Mouse (Mus musculus) large intestine, adult 2 months (tissue): Measurements from ENCODE around the gene Tbx2. TPM values are rescaled to one million over a fixed set of nuclear protein-coding genes. Genes with fewer than 3 reads are reported as not detected.

Experiments used
- DNase-seq: peaks from one replicate; pipeline ENCODE4 v3.0.0-alpha.2; 2012; ENCODE audit warnings: low read depth, low spot score
- WGBS: fragments of 180-500 bp; shearing (Covaris S2); methylation state at CpG from one replicate; pipeline ENCODE4 v1.1.7; 2018; 5-methylcytosine and 5-hydroxymethylcytosine counted together
- polyA plus RNA-seq: library from polyadenylated mRNA; depleted of rRNA; stranded (reverse); fragments of >200 nt; gene quantifications from 2 replicates; pipeline ENCODE4 v1.2.3, GENCODE M21; 2012

Gene Tbx2
- polyA plus RNA-seq, 1 experiment = 6.5 TPM

DNA sequence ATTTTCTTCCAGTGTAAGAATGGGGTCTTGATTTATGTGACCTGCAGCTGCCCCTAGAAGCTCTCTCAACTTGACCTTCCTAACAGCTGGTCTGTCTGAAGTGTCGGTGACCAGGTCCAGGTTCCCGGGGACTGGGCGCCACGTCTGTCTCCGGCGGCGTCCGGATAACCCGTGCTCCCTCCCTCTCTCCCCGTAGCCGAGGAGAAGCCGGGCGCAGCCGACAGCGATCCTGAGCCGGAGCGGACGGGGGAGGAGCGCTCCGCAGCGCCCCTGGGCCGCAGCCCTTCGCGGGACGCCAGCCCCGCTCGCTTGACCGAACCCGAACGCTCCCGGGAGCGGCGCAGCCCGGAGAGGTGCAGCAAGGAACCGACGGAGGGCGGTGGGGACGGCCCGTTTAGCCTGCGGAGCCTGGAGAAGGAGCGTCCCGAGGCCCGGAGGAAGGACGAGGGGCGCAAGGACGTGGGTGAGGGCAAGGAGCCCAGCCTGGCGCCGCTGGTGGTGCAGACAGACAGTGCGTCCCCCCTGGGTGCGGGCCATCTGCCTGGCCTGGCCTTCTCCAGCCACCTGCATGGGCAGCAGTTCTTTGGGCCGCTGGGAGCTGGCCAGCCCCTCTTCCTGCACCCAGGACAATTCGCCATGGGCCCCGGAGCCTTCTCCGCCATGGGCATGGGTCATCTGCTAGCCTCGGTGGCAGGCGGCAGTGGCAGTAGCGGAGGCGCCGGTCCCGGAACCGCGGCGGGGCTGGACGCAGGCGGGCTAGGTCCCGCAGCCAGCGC, 5.5 kb downstream of the Tbx2 start:
- DNase-seq = no peak
- 4% methylated on average over 67 of the region's 67 CpGs for WGBS

DNA sequence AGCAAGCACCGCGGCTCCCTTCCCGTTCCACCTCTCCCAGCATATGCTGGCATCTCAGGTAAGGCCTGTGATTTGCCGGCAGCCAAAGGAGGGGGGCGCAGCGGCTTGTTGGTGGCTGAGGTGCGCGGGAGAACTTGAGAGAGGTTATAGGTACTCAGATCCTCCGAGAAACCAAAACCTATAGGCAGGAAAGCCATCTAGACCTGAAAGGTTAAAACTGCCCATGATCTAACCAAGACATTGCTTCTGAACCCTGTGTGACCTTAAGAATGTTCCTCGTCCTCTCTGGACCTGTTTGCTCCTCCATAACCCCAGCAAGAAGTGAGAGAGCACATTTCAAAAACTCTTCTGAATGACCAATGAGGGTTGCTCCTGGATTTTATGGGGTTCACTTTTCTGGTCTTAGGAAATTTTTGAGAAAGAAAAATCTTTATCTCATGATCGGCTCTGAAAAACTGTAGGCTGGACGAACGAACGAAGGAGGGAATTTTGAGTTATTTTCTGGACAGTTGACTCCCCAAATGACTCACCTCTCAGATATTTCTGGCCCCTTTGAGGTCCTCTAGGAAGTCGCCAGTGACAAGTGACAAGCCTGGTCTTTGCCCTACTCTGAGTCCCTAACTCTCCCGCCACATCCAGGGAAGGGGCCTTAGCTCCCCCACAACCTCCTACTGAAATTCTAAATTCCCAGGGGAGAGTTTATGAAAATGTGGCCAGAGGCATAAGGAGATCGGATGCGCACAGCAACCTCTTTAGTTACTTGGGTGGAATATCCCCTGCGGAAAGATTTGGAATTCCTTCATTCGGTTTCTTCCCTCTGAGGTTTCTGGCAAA, 6.3 kb downstream of the Tbx2 start:
- no peak for DNase-seq
- WGBS = 24% methylated on average over 20 of the region's 20 CpGs

DNA sequence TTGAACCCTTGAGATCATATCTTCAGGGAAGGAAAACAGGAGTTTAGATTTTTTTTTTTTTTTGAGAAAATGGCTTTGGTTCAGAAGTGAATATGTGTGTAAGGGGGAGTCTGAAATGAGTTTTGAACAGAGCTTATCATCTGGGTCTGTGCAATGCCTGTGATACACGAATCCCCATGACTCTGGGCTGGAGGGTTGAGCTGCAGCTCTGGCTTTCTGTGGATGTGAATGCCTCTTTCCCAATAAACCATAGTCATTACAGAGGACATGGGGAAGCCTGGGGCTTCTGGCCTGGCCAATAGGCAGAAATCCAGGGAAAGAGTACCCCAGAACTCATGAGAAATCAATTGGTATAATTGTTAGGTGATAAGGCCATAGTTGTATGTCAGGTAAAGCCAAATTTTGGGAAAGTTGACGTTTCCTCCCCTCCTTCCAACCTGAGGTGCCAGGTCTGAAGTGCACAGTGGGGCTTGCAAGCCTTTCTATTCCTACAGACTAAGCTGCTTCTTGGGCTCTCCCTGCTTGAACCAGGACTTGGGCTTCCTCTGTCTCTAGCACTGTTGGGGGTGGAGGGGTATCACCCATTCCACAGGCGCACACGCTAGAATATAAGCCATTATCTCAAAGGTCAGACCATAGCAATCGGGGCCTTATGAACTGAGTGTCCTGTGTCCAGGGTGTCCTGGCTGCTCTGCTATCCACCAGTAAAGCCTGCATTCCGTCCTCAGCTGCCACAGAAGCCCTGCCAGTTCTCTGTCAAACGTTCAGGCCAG, 7.1 kb downstream of the Tbx2 start:
- DNase-seq = no peak
- 44% methylated on average over 7 of the region's 7 CpGs for WGBS

DNA sequence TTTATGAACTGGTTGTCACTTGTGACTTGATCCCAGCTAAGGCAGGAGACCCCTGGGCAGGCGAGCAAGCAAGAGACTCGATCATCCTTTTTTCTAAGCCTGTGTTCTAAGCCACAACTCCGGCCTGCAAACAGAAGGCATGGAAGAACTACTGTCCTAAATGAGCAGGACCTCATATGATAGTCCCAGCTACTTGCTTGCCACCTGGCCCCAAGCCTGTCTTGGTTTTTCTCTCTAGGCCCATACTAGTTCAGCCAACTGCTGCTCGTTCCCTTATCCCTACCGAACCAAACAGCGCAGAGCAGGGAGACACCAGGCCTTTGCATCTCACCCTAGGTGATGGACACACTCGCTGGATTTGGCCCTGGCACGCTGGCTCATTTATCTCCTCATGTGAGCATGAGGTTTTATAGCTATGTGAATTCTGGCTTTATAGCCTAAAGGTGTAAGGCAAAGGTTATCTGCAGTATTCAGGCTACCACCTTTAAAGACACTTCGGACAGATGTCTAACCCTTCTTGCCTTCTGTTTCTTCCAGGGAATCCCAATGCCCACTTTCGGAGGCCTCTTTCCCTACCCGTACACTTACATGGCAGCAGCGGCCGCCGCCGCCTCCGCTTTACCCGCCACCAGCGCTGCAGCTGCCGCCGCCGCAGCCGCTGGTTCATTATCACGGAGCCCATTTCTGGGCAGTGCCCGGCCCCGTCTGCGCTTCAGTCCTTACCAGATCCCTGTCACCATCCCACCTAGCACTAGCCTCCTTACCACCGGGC, 7.9 kb downstream of the Tbx2 start:
- no peak for DNase-seq
- 15% methylated on average over 27 of the region's 27 CpGs for WGBS

DNA sequence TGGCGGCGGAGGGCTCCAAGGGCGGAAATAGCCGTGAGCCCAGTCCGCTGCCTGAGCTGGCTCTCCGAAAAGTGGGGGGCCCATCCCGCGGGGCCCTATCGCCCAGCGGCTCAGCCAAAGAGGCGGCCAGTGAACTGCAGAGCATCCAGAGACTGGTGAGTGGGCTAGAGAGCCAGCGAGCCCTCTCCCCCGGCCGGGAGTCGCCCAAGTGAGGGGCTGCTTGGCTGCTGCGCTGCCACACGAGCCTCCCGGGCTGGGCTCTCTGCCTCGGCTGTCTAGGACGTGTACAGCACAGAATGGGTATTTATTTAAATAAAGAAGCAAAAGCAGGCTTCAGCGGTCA, 8.4 kb downstream of the Tbx2 start:
- WGBS = 9% methylated on average over 21 of the region's 21 CpGs
- DNase-seq = no peak

DNA sequence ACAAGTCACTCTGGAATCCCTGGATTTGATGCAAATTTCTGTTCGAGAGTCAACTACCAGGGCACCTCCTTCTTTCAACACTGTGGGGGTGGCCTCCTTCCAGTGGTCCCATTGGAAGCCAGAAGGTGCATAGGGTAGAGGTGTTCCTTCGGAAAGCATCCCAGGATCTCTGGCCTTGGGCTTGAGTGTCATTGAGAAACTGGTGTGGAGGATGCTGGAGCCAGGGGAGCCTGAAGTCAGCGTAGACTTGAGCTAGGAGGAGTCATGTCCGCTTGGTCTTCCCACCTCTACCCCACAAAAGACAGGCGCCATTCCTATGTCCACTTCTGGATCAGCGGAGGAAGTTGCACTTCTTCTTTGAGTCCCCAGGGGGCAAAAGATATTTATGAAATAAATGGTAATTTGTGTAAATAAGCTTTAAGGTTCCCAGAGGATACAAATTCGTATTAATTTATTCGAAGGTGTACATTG, 8.9 kb downstream of the Tbx2 start:
- DNase-seq = no peak
- 16% methylated on average over 8 of the region's 8 CpGs for WGBS

DNA sequence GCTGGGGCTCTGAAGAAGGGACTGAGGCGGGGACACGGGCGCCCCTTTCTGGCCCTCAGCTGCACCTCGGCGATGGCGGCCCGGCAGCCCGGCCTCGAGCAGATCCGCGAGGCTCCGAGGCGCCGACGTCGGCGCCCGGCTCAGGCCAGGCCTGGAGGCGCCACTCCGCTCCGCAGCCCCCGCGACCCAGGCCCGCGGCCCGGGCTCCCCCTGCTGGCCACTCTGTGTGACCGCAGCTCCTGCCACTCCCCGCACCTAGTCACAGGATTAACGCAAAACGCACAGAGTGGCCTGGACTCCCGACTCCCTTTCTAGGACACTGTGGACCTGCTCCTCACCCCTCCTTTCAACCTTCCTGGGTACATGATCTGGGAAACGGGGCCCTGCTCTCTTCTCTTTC, 9.6 kb downstream of the Tbx2 start:
- DNase-seq = no peak

DNA sequence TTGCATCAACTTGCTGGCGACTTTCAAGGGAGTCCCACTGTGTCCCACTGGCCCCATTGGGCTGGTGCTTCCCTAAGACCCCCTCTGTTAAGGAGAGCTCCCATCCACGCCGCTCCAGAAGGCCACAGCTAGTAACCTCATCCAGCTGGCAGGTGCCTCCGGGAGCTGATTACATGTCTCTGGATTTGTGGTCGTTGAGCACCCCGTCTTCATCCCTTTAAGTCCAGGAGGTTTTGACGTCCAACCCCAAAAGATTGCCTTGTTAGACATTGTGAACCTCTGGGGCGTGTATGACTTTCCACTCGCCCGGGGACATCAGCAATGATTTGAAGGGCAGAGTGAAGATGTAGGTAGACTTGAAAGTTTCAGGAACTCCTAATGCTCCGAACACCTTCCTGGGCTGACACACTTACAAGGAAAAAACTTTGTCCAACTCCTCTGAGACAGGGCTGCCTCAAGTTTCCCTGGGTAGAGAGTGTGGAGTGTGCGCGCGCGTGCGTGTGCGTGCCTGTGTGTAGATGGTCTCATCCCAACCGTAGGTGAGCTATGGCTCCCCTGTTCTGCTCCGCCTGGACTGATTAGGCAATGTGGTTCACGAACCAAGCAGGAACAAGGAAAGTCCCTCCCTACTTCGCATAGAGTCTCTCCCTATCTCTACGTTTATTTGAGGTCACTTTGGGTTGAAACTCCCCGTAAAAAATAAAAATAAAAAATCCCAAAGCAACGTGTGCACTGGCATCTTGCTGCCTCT, 10.4 kb downstream of the Tbx2 start:
- no peak for DNase-seq
- 8% methylated on average over 24 of the region's 24 CpGs for WGBS

More for the DNA sequence above, 9.6 kb downstream of the Tbx2 start:
- WGBS = 2% methylated on average over 32 of the region's 32 CpGs

DNA sequence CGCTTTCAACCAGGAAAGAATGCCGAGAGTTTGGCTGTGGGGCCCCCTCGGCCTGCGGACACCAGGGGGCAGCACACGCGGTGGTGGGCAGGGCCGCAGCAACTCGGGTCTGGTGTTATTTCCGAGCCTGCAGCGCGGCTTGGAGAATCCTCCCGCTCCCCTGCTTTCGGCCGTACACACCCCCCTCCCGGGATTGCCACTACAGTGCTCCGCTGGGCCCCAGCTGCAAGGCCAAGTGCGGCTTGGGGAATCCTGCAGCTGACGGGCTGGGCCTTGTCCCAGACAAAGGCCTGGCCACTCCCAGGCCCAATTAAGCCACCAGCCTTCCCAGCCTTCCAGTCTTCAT, 11.0 kb downstream of the Tbx2 start:
- DNase-seq = no peak
- WGBS = 2% methylated on average over 18 of the region's 18 CpGs

DNA sequence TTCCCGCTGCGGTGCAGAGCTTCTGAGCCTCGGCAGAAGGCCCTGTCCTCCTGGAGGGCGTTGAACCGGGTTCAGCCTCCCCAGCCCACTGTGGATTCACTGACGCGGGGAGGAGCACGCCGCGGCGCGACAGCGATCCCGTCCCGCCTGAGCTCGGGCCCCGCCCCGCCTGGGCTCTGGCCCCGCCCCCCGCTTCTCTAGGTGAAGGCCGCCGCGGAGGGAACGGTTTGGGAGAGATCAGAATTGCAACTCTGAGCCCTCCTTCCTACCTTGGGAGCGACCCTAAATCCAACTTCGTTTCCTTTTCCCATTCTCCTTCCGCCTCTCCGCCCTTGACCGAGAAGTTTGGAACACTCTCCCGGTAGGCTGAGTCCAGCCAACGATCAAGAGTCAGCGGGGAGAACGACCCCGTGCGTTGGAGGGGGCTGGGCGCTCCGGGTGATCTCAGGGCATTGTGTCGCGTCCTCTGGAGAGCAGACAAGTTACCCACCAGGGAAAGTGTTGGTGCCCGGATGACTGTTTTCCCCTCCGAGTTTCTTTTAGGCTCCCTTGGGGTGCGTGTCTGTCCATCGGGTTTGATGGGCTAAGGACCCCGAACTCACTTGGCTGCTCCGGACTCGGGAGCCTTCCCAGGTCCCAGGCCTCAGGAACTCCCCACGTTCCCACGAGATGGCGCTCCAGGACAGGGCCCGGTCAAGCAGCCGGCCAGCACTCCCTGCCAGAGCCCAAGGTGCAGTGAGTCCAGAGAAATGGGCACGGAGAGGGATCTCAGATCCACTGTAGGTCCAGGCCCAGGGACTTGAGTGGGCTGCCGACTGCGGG, 12.0 kb downstream of the Tbx2 start:
- no peak for DNase-seq
- under 1% methylated on average over 54 of the region's 54 CpGs for WGBS

DNA sequence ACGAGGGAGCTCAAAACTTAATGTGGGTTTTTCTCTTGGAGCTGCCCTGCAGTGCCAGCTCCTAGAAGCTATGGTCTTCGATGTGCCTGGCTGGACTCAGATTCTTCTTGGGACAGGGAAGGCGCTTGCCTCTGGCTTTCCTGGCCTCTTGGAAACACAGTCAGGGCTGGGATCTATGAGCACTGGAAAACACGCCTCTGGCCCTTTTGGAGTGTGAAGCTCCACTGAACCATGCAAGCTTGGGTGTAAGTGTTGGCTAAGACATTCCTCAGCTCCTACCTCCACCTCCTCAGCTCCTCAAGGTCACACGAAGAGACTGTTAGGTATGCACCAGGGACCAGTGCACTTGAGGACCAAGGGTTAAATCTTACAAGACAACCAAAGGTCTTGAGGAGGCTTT, 12.6 kb downstream of the Tbx2 start:
- 46% methylated on average over 5 of the region's 5 CpGs for WGBS
- no peak for DNase-seq

DNA sequence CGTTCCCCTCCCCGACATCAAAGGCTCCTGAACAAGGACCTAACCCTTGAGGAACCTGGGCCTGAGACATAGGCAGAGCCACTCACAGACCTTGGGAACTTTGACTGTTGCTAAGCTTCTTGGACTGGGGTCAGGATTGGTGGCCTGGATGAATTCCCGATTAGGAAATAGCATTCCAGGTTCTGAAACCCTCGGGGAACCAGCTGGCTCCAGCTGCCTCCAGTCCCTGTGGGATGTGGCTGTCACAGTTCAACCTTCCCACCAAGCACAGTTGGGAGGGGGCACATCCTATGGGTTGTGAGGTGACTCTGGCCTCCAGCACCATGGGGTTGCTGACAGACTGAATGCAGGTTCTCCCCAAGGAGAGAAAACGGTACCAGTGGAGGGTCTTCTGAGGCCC, 13.6 kb downstream of the Tbx2 start:
- WGBS = 47% methylated on average over 5 of the region's 5 CpGs
- no peak for DNase-seq

DNA sequence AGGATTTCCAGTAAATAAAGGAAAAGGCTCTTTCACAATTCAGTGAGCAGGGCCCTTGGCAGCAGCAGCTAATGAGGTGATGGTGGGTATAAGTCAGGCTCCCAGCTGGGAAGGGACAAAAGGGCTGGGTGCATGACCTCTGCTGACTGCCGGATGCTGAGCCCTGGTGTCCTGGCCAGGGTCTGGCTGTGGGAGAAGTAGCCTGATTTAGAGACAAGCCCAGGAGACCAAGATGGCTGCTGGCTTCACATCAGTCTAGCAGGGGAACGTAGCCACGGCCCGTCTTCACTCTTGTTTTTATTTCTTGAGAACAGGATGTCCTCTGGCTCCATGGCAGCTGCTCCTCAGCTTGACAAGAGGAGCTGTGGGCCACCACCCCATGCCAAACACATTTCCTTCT, 14.2 kb downstream of the Tbx2 start:
- 60% methylated on average over 4 of the region's 4 CpGs for WGBS
- DNase-seq = no peak

DNA sequence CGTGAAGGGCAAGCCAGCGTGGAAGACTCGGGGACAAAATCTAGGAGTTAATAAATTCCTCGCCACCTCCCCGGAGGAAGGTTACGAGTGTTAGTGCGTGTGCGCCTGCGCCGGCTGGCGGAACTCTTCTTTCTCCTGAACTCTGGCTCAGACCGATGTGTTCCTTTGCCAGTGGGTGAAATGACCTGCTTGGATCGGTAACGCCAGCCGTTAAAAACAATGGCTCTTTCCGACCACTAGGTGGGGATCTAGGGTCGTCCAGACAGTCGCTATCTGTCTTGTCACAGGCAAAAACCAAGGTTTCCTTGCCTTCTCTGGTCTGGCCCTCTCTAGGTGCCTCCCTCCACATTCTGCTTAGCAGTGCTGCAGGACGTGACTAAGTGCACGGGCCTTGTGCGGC, 16.7 kb downstream of the Tbx2 start:
- 4% methylated on average over 21 of the region's 21 CpGs for WGBS
- no peak for DNase-seq

DNA sequence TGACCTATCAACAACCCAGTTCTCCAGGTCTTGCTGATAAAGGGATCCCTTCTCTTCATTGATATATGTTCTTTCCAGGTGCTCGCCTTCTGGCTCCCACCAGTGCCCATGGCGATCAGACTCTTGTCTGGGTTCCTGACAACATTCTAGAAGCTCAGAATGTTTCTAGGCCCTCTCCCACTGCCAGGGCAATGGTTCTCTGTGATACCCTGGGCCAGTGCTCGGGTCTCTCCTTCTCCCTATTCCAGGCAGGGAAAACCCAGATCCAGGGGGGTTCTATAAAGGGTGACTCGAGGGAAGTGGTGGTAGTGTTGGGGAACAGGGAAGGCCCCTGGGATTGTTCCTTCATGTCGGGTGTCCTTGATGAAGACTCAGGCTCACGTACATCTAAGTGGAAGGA, 17.9 kb downstream of the Tbx2 start, which contains the start of gene Gm11444:
TSS of gene Gm11444 (minus strand) at position 101 of the 400 bp plus-strand sequence.
- 92% methylated on average over 6 of the region's 6 CpGs for WGBS
- DNase-seq = no peak

DNA sequence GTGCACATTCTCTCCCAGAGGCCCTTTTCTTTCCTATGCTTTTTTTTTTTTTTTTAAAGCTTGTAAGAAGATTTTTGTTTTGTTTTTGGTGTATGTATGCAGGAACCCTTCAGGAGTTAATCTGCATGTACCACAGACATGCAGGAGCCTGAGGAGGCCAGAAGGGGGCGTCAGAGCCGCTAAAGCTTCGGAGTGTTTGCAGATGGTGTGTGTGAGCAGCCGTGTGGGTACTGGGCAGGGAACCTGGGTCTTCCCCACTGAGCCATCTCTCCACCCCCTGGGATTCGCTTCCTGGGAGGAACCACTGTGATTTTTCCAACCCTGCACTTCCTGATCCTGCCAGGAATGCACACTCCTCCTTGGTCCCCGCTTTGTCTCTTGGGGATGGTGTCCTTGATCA, 18.4 kb downstream of the Tbx2 start:
- DNase-seq = no peak
- 38% methylated on average over 6 of the region's 6 CpGs for WGBS

DNA sequence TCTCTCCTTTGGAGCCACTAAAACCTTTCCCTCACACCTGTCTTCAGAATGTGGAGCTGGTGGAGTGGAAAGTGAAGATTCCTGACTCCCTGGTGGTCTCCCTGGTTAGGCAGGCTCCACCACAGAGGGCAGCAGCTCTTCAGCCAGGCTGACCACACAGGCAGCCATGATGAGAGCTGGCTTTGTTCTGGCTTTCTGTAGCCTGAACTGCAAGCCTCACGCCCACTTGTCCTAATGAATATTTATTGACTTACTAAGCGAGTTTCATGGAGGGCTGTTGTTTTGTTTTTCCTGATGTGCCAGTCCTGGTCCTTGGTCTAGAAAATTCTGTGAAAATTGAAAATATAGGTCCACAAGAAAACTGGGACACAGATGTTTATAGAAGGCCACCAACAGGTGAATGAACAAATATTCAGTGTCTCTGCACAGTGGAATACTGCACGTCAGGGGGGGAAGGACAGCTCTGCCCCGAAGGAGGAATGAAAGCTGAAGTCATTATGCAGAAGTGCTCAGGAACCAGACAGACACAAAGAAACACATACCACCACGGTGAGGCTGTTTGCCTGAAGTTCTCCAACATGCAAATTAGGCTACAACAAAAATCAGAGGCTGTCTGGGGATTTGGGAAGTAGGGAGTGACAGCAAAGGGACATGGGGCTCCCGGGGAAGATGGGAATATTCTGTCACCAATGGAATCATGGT, 25.8 kb downstream of the Tbx2 start:
- DNase-seq = no peak

DNA sequence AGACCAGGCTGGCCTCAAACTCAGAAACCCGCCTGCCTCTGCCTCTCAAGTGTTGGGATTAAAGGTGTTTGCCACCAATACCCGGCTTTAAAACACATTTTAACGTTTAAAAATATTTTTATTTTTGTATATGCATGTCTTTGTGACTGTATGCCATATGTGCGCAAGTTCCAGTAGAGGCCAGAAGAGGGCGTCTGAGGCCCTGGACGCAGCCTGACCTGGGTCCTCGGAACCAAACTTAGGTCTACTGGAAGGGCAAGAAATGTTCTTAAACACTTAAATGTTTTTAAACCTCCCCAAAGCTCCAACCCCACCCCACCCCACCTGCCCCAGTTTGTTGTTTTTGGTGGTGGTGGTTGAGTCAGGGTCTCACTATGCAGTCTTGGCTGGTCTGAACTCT, 32.0 kb downstream of the Tbx2 start:
- no peak for DNase-seq
- 47% methylated on average over 7 of the region's 7 CpGs for WGBS

More for the DNA sequence above, 25.8 kb downstream of the Tbx2 start:
- 27% methylated on average over 6 of the region's 6 CpGs for WGBS
